Mouse (Mus musculus): ENCODE results near the gene Uox. TPM values are rescaled to one million over a fixed set of nuclear protein-coding genes. Genes with fewer than 3 reads are reported as not detected.

The Uox gene
- polyA plus RNA-seq, 1 experiment from 2014 or later: not detected

GRCm38 (mm10) chr3:146556567-146556966, 13.7 kb upstream of the Uox start:
- no peak for ATAC-seq
- Histone ChIP-seq H3K9ac (ENCODE audit: low read depth, low read length) (no peak overlapping the region), H3K4me2 (ENCODE audit: low read length) (no peak overlapping the region), H3K27ac (ENCODE audit: low read length) (no peak overlapping the region), H3K9me3 (replicated peaks; ENCODE audit: control insufficient read depth, low read length, poor library complexity, severe bottlenecking) (no peaks in the 10 kb centered on the region), H3K4me1 (ENCODE audit: control insufficient read depth, insufficient read depth, low read length) (no peaks in the 10 kb centered on the region), H3K36me3 (ENCODE audit: control insufficient read depth, insufficient read depth, low read length) (no peaks in the 10 kb centered on the region), H3K27me3 (ENCODE audit: control insufficient read depth, insufficient read depth, low read depth, low read length) (no peaks in the 10 kb centered on the region), H3K4me3 (ENCODE audit: low read depth, low read length) (no peak overlapping the region)
- 74% methylated on average over 1 of the region's 1 CpGs for WGBS

GRCm38 (mm10) chr3:146557507-146557906, 12.7 kb upstream of the Uox start:
- H3K4me1 ChIP-seq (ENCODE audit: control insufficient read depth, insufficient read depth, low read length): no peaks in the 10 kb centered on the region
- no peaks in the 10 kb centered on the region for H3K36me3 ChIP-seq (ENCODE audit: control insufficient read depth, insufficient read depth, low read length)
- H3K9me3 ChIP-seq (replicated peaks; ENCODE audit: control insufficient read depth, low read length, poor library complexity, severe bottlenecking): no peaks in the 10 kb centered on the region
- no peak overlapping the region for H3K9ac ChIP-seq (ENCODE audit: low read depth, low read length)
- no peak overlapping the region for H3K27ac ChIP-seq (ENCODE audit: low read length)
- no peak overlapping the region for H3K4me2 ChIP-seq (ENCODE audit: low read length)
- H3K27me3 ChIP-seq (ENCODE audit: control insufficient read depth, insufficient read depth, low read depth, low read length): no peaks in the 10 kb centered on the region
- ATAC-seq: no peak
- no peak overlapping the region for H3K4me3 ChIP-seq (ENCODE audit: low read depth, low read length)
- 82% methylated on average over 6 of the region's 6 CpGs for WGBS

- no peak overlapping the region for H3K4me2 ChIP-seq (ENCODE audit: low read length)
- H3K36me3 ChIP-seq (ENCODE audit: control insufficient read depth, insufficient read depth, low read length): no peaks in the 10 kb centered on the region
- WGBS: 93% methylated on average over 7 of the region's 7 CpGs
- no peaks in the 10 kb centered on the region for H3K9me3 ChIP-seq (replicated peaks; ENCODE audit: control insufficient read depth, low read length, poor library complexity, severe bottlenecking)
- H3K27ac ChIP-seq (ENCODE audit: low read length): no peak overlapping the region
- H3K27me3 ChIP-seq (ENCODE audit: control insufficient read depth, insufficient read depth, low read depth, low read length): no peaks in the 10 kb centered on the region
- ATAC-seq: no peak
- H3K4me3 ChIP-seq (ENCODE audit: low read depth, low read length): no peak overlapping the region
- peaks cover 6% of the 10 kb centered on the region for H3K4me1 ChIP-seq (ENCODE audit: control insufficient read depth, insufficient read depth, low read length)
- H3K9ac ChIP-seq (ENCODE audit: low read depth, low read length): no peak overlapping the region
These were observed 7.3 kb upstream of the Uox start for GRCm38 (mm10) chr3:146562936-146563335.

GRCm38 (mm10) chr3:146564268-146565064, 5.8 kb upstream of the Uox start:
- no peak overlapping the region for H3K9ac ChIP-seq (ENCODE audit: low read depth, low read length)
- no peaks in the 10 kb centered on the region for H3K27me3 ChIP-seq (ENCODE audit: control insufficient read depth, insufficient read depth, low read depth, low read length)
- peak; percentile 40 for ATAC-seq
- H3K9me3 ChIP-seq (replicated peaks; ENCODE audit: control insufficient read depth, low read length, poor library complexity, severe bottlenecking): no peaks in the 10 kb centered on the region
- no peak overlapping the region for H3K4me3 ChIP-seq (ENCODE audit: low read depth, low read length)
- H3K36me3 ChIP-seq (ENCODE audit: control insufficient read depth, insufficient read depth, low read length): no peaks in the 10 kb centered on the region
- peak overlapping the region; percentile 74 for H3K27ac ChIP-seq (ENCODE audit: low read length)
- H3K4me1 ChIP-seq (ENCODE audit: control insufficient read depth, insufficient read depth, low read length): peaks cover 6% of the 10 kb centered on the region
- WGBS: 21% methylated on average over 14 of the region's 14 CpGs
- peak overlapping the region; percentile 28 for H3K4me2 ChIP-seq (ENCODE audit: low read length)

DNA sequence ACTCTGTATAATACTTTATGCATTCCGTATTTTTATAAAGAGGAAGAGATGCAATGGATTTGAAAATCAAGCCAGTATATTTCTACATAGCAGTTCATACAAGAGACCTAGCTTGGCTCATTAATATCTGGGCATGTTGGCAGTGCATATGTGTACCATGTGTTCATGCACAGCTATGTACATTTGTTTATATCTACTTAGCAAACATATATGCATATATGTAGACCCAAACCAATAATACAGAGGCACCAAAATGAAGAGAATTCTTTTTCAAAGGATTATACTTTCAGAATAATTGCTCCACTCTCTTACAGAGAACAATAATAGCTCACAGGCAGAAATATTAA, 5.2 kb upstream of the Uox start:
- peak; percentile 39; the same call in 1 of the 2 replicates for ATAC-seq
- Histone ChIP-seq H3K27me3 (ENCODE audit: control insufficient read depth, insufficient read depth, low read depth, low read length) (no peaks in the 10 kb centered on the region), H3K9me3 (replicated peaks; ENCODE audit: control insufficient read depth, low read length, poor library complexity, severe bottlenecking) (no peaks in the 10 kb centered on the region), H3K4me2 (ENCODE audit: low read length) (no peak overlapping the region), H3K4me3 (ENCODE audit: low read depth, low read length) (no peak overlapping the region), H3K4me1 (ENCODE audit: control insufficient read depth, insufficient read depth, low read length) (peaks cover 6% of the 10 kb centered on the region), H3K27ac (ENCODE audit: low read length) (peak overlapping the region; percentile 74), H3K36me3 (ENCODE audit: control insufficient read depth, insufficient read depth, low read length) (no peaks in the 10 kb centered on the region), H3K9ac (ENCODE audit: low read depth, low read length) (no peak overlapping the region)
- 89% methylated on average over 1 of the region's 1 CpGs for WGBS

GRCm38 (mm10) chr3:146567366-146567765, 2.9 kb upstream of the Uox start:
- Histone ChIP-seq H3K36me3 (ENCODE audit: control insufficient read depth, insufficient read depth, low read length) (no peaks in the 10 kb centered on the region), H3K4me3 (ENCODE audit: low read depth, low read length) (no peak overlapping the region), H3K27ac (ENCODE audit: low read length) (no peak overlapping the region), H3K9ac (ENCODE audit: low read depth, low read length) (no peak overlapping the region), H3K9me3 (replicated peaks; ENCODE audit: control insufficient read depth, low read length, poor library complexity, severe bottlenecking) (no peaks in the 10 kb centered on the region), H3K27me3 (ENCODE audit: control insufficient read depth, insufficient read depth, low read depth, low read length) (no peaks in the 10 kb centered on the region), H3K4me2 (ENCODE audit: low read length) (no peak overlapping the region), H3K4me1 (ENCODE audit: control insufficient read depth, insufficient read depth, low read length) (peaks cover 6% of the 10 kb centered on the region)
- 82% methylated on average over 7 of the region's 7 CpGs for WGBS
- no peak for ATAC-seq

DNA sequence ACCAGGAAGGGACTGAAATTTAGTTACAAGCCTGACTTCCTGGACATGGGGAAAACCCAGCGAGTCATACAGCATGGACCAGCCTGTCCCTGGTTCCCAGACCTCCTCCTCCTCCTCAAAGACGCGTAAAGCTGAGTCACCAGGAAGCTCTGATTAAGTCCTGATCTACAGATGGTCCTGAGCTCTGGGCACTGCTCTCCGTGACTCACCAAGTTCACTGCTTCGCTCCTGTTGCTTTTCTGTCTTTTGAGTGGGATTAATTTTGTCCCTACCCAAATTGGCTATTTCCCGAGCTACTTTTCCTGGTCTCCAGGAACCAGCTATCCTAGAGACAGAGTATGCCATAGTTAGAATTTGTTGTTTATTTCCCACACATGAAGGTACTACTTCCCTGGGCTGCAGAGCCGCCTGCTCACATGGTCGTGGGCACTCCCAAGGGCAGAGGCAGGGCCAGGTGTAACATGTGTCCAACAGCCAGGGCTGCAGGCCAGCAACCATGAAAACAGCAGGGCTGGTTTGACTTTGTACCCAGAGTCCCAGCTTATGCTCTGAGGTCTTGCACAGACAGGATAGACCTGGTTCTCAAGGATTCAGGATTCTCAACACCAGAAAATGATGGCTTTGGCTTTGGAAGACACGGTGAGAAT, 2.2 kb upstream of the Uox start:
- no peak for ATAC-seq
- no peak overlapping the region for H3K9ac ChIP-seq (ENCODE audit: low read depth, low read length)
- 83% methylated on average over 9 of the region's 9 CpGs for WGBS

GRCm38 (mm10) chr3:146569594-146569993, 632 bp upstream of the Uox start:
- no peak for ATAC-seq
- 94% methylated on average over 3 of the region's 3 CpGs for WGBS
- Histone ChIP-seq H3K27me3 (ENCODE audit: control insufficient read depth, insufficient read depth, low read depth, low read length) (no peaks in the 10 kb centered on the region), H3K4me3 (ENCODE audit: low read depth, low read length) (no peak overlapping the region), H3K4me2 (ENCODE audit: low read length) (no peak overlapping the region), H3K4me1 (ENCODE audit: control insufficient read depth, insufficient read depth, low read length) (peaks cover 4% of the 10 kb centered on the region), H3K9ac (ENCODE audit: low read depth, low read length) (no peak overlapping the region), H3K9me3 (replicated peaks; ENCODE audit: control insufficient read depth, low read length, poor library complexity, severe bottlenecking) (no peaks in the 10 kb centered on the region), H3K27ac (ENCODE audit: low read length) (no peak overlapping the region), H3K36me3 (ENCODE audit: control insufficient read depth, insufficient read depth, low read length) (no peaks in the 10 kb centered on the region)

More for the DNA sequence above, 2.2 kb upstream of the Uox start:
- Histone ChIP-seq H3K9me3 (replicated peaks; ENCODE audit: control insufficient read depth, low read length, poor library complexity, severe bottlenecking) (no peaks in the 10 kb centered on the region), H3K27ac (ENCODE audit: low read length) (no peak overlapping the region), H3K4me3 (ENCODE audit: low read depth, low read length) (no peak overlapping the region), H3K36me3 (ENCODE audit: control insufficient read depth, insufficient read depth, low read length) (no peaks in the 10 kb centered on the region), H3K4me1 (ENCODE audit: control insufficient read depth, insufficient read depth, low read length) (peaks cover 6% of the 10 kb centered on the region), H3K4me2 (ENCODE audit: low read length) (no peak overlapping the region), H3K27me3 (ENCODE audit: control insufficient read depth, insufficient read depth, low read depth, low read length) (no peaks in the 10 kb centered on the region)

GRCm38 (mm10) chr3:146570939-146571338, 713 bp downstream of the Uox start:
- no peaks in the 10 kb centered on the region for H3K36me3 ChIP-seq (ENCODE audit: control insufficient read depth, insufficient read depth, low read length)
- WGBS: 87% methylated on average over 6 of the region's 6 CpGs
- no peak for ATAC-seq

More at GRCm38 (mm10) chr3:146570939-146571338, 713 bp downstream of the Uox start:
- H3K9ac ChIP-seq (ENCODE audit: low read depth, low read length): no peak overlapping the region
- no peaks in the 10 kb centered on the region for H3K27me3 ChIP-seq (ENCODE audit: control insufficient read depth, insufficient read depth, low read depth, low read length)
- no peaks in the 10 kb centered on the region for H3K9me3 ChIP-seq (replicated peaks; ENCODE audit: control insufficient read depth, low read length, poor library complexity, severe bottlenecking)
- no peak overlapping the region for H3K4me2 ChIP-seq (ENCODE audit: low read length)
- H3K4me3 ChIP-seq (ENCODE audit: low read depth, low read length): no peak overlapping the region
- no peak overlapping the region for H3K27ac ChIP-seq (ENCODE audit: low read length)
- H3K4me1 ChIP-seq (ENCODE audit: control insufficient read depth, insufficient read depth, low read length): no peaks in the 10 kb centered on the region

Data from midbrain, embryonic 16.5 days (tissue).